Comparison of ENCODE assay signal across 8 mouse cellular contexts in genomic region chr3:142881872-142882623, GRCm38 (mm10). TPM values are rescaled to one million over a fixed set of nuclear protein-coding genes. Genes with fewer than 3 reads are reported as not detected.
A peak's percentile ranks its signal among the peaks of the same experiment; 100 is the strongest.
DNase-seq lines count a peak whose midpoint lies in the region; ATAC-seq lines count a peak whose summit lies in the region.

Gene Pkn2 (minus strand): TSS chr3:142882004.

- peak; percentile 100 for DNase-seq in adrenal gland, adult (ENCODE audit: inconsistent age in 2 of 2, low spot score in 1 of 2)
- peak; percentile 97 for DNase-seq in embryo, embryonic 10.5 days (ENCODE audit: low spot score)
- peak; percentile 100 for DNase-seq in gastrocnemius, postnatal 14 days
- peak; percentile 95 to 100 for DNase-seq in left cerebral cortex, postnatal 10 days (ENCODE audit: extremely low spot score in 1 of 2, low spot score in 2 of 2)
- DNase-seq in right cerebral cortex, postnatal 25 days, result peak; percentile 100
- DNase-seq in urinary bladder, postnatal 4 days (ENCODE audit: low spot score in 2 of 2), result peak; percentile 99 to 100

- ATAC-seq in inflammation-experienced regulatory T-cells, adult 6 months, result peak; percentile 83
- ATAC-seq in megakaryocyte-erythroid progenitor cell, adult 5-6 weeks (replicated peaks; ENCODE audit: low FRiP score, low TSS enrichment, poor library complexity, severe bottlenecking), result peak; percentile 81

- intact Hi-C loops in gastrocnemius, postnatal 14 days (cut with DNase I; ENCODE audit: low total_unique reads), result no loop called here
- intact Hi-C loops in left cerebral cortex, postnatal 10 days (cut with DNase I), result no loop called here

RNA-seq across cellular contexts. Expression of gene Pkn2, which starts in this region (rescaled TPM):
- total RNA-seq in gastrocnemius, postnatal 14 days (2021), result 10 to 100 TPM; 32.9 to 34.2 TPM
- 10 to 100 TPM; 12.3 to 17.3 (median 15.0) TPM for polyA plus RNA-seq in inflammation-experienced regulatory T-cells, adult 6 months (2017; shearing (Covaris generic))
- 10 to 100 TPM; 24.3 to 24.8 TPM for total RNA-seq in left cerebral cortex, postnatal 10 days (2021)
- 59.7 and 69.4 TPM in 2 replicates for total RNA-seq in megakaryocyte-erythroid progenitor cell, adult 5-6 weeks (2014; fragmentation: Nextera tagmentation)
- 78.4 and 95.0 TPM in 2 replicates for total RNA-seq in megakaryocyte-erythroid progenitor cell, adult 5-6 weeks (2017)

Comparison
In these comparisons a context has a peak if more than half of its experiments do, and no peak if none do; other contexts are left out.
1. Peak in every context shown above with its lines: DNase-seq and ATAC-seq.